Mouse (Mus musculus) ES-E14 (cell line): Measurements from ENCODE around the gene Ranbp3. TPM values are rescaled to one million over a fixed set of nuclear protein-coding genes. Genes with fewer than 3 reads are reported as not detected.
A peak's percentile ranks its signal among the peaks of the same experiment; 100 is the strongest.

Source experiments
- DNase-seq: peaks from one replicate; pipeline ENCODE4 v3.0.0-alpha.2; 2013; ENCODE audit warnings: low read depth, low spot score
- H3K27ac ChIP-seq: 2 replicates; pipeline ENCODE4 v1.5.1; 2012; ENCODE audit warnings: low read depth, mild to moderate bottlenecking, low read length, moderate library complexity, mixed read lengths; ENCODE audit not compliant: poor library complexity, insufficient read depth, severe bottlenecking
- H3K36me3 ChIP-seq: 2 replicates; pipeline ENCODE4 v1.6.1; 2012; ENCODE audit warnings: mild to moderate bottlenecking, low read length, moderate library complexity, mixed read lengths; ENCODE audit not compliant: control insufficient read depth, poor library complexity, insufficient read depth, severe bottlenecking
- H3K4me1 ChIP-seq, 2 experiments: fragments of 150-350 bp in 1 of 2; sonication (generic) in 1 of 2; 2 replicates each; pipeline ENCODE4 v1.6.1; 2012; ENCODE audit warnings: low read length in 2 of 2, mild to moderate bottlenecking in 1 of 2, mixed read lengths in 1 of 2; ENCODE audit not compliant: control insufficient read depth in 2 of 2, insufficient read depth in 2 of 2, poor library complexity in 1 of 2
- H3K4me3 ChIP-seq, 2 experiments: fragments of 150-350 bp in 1 of 2; sonication (generic) in 1 of 2; 2 replicates each; pipeline ENCODE4 v1.5.1; 2012; ENCODE audit warnings: low read length in 2 of 2, low read depth in 1 of 2, mild to moderate bottlenecking in 1 of 2, mixed read lengths in 1 of 2; ENCODE audit not compliant: insufficient read depth in 1 of 2, poor library complexity in 1 of 2, severe bottlenecking in 1 of 2
- H3K9ac ChIP-seq: 2 replicates; pipeline ENCODE4 v1.6.1; 2012; ENCODE audit warnings: low read depth, mild to moderate bottlenecking, low read length, mixed read lengths; ENCODE audit not compliant: poor library complexity, insufficient read depth, severe bottlenecking
- H3K9me3 ChIP-seq: fragments of 150-350 bp; sonication (generic); 2 replicates; pipeline ENCODE4 v1.6.1; 2012; ENCODE audit warnings: low read depth, mild to moderate bottlenecking, low read length; ENCODE audit not compliant: control insufficient read depth, insufficient read depth
- CHD2 ChIP-seq: IDR thresholded peaks from 2 replicates; pipeline ENCODE4 v1.6.1; 2014; ENCODE audit warnings: mild to moderate bottlenecking, low read depth, low read length, inconsistent platforms
- HCFC1 ChIP-seq: IDR thresholded peaks from 2 replicates; pipeline ENCODE4 v1.6.1; 2012; ENCODE audit warnings: low read length, inconsistent platforms, borderline replicate concordance; ENCODE audit not compliant: insufficient read depth
- MAFK ChIP-seq: IDR thresholded peaks from 2 replicates; pipeline ENCODE4 v1.6.1; 2014; ENCODE audit warnings: mild to moderate bottlenecking, low read depth, low read length, inconsistent platforms; ENCODE audit not compliant: insufficient read depth
- ZC3H11A ChIP-seq: IDR thresholded peaks from 2 replicates; pipeline ENCODE4 v1.6.1; 2012; ENCODE audit warnings: low read depth, mild to moderate bottlenecking, inconsistent platforms, low read length, borderline replicate concordance
- ZNF384 ChIP-seq: IDR thresholded peaks from 2 replicates; pipeline ENCODE4 v1.6.1; 2012; ENCODE audit warnings: low read depth, low read length, inconsistent platforms
- in situ Hi-C, 2 experiments: fragments of 600-800 bp; cut with MboI; formaldehyde crosslinking; loops; one replicate each; pipeline ENCODE4 v1.15.1; 2025; ENCODE audit warnings: low sequenced_read_pairs in 2 of 2, inconsistent platforms in 1 of 2; ENCODE audit not compliant: unreplicated experiment in 2 of 2
- total RNA-seq: library from RNA; depleted of rRNA; stranded (reverse); fragments of 300-350 nt; gene quantifications from 2 replicates; pipeline ENCODE4 v1.2.3, GENCODE M21; 2012

Ranbp3 gene
- total RNA-seq, 1 experiment = 133 TPM

DNA sequence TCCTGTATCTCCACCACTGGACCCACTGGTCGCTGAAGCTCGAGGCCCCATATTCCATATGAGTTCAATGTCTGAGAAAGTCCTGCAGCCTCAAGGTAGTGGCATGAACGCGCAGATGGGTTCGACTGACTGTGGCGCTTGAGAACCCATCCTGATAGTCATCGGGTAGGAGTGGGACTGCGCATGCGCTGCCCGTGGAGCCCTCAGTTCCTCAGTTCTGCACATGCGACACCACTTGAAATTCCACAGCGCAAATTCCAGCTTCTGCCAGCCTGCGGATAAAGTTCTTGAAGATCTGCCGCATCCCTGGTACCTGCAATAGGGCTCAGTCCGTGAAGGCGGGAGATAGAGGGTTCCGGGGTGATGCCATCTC is 67.7 kb downstream of the Ranbp3 start:
- no peaks in the 10 kb centered on the region for H3K36me3 ChIP-seq
- H3K4me3 ChIP-seq = peak overlapping the region; percentile 52 to 61; a peak in 3 of 4 replicates
- H3K27ac ChIP-seq = 0 out of 2 replicates have a peak overlapping the region, but pooled peaks have one; percentile 16
- no peak for DNase-seq
- TF ChIP-seq CHD2 (no peak), ZNF384 (no peak), ZC3H11A (no peak), MAFK (no peak), HCFC1 (no peak)
- H3K9me3 ChIP-seq = no peaks in the 10 kb centered on the region
- H3K9ac ChIP-seq = peak overlapping the region; percentile 44; the same call in 1 of the 2 replicates
- H3K4me1 ChIP-seq = peaks cover 0 to 3% of the 10 kb centered on the region in 2 experiments; a peak in 2 of 4 replicates
- in situ Hi-C loops = no loop called here

GRCm38 (mm10) chr17:56744173-56744572 is 71.1 kb downstream of the Ranbp3 start:
- Histone ChIP-seq H3K9me3 (no peaks in the 10 kb centered on the region), H3K27ac (no peak overlapping the region), H3K36me3 (no peaks in the 10 kb centered on the region), H3K4me3 (no peak overlapping the region), H3K9ac (no peak overlapping the region), H3K4me1 (peaks cover 0 to 3% of the 10 kb centered on the region in 2 experiments; a peak in 2 of 4 replicates)
- no peak for TF ChIP-seq ZC3H11A
- no peak for TF ChIP-seq MAFK
- no peak for TF ChIP-seq CHD2
- TF ChIP-seq ZNF384 = no peak
- no peak for TF ChIP-seq HCFC1
- in situ Hi-C loops = no loop called here
- DNase-seq = no peak

DNA sequence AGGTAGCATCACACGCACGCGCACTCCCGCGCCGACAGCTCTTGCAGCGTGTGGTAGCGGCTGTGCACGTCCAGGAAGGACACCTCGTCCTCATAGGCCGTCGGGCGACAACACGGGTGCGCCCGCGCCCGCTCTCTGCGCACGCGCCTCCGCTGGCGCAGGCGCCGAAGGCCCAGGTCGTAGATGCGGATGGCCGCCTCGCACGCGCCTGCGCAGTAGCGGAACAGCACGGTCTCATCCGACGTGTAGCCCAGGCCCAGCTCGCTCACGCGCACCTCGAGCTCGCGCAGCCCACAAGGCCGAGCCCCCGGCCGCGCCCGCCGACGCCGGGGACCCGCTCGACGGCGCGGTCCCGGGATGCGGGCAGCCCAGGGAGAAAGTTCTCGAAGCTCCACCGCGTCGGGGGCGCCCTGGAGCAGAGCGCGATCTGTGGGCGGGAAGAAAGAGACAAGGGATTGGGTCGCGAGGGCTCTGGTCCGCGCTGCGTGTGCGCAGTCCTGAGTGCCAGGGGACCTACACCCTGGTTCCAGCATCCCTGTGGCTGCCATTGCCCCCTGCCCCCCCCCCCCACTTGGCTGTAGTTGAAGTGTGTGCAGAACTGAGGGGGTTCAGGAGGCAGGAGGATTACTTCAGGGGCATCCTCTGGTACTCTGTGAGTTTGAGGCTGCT is 78.4 kb downstream of the Ranbp3 start:
- H3K9ac ChIP-seq = peak overlapping the region; percentile 41
- no peak for DNase-seq
- in situ Hi-C loops = no loop called here
- H3K4me1 ChIP-seq = peaks cover 0 to 29% of the 10 kb centered on the region in 2 experiments; a peak in 1 of 4 replicates
- H3K36me3 ChIP-seq = no peaks in the 10 kb centered on the region
- H3K4me3 ChIP-seq = peak overlapping the region; percentile 23 to 50; a peak in 2 of 4 replicates
- H3K9me3 ChIP-seq = no peaks in the 10 kb centered on the region
- TF ChIP-seq HCFC1 = peak; percentile 17; the same call in 1 of the 2 replicates
- no peak for TF ChIP-seq ZC3H11A
- no peak overlapping the region for H3K27ac ChIP-seq

DNA sequence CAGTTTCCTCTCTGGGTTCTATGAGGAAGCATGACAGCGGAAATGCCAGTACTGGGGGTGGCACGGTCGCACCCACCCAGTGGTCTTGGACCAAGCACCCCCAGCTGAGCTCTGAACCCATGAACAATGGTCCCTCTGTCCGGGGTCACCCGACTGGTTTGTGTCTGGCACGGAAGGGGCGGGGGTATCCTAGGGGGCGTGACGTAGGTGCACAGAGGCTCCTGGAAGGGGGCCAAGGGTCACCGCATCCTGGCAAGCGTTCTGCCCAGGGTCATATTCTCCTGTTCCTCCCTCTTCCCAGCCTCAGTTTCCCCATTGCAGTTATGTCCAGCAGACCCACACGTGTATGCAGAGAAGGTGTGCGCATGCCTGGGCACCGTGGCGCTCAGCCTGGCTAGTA is 80.4 kb downstream of the Ranbp3 start:
- no peaks in the 10 kb centered on the region for H3K9me3 ChIP-seq
- no peaks in the 10 kb centered on the region for H3K36me3 ChIP-seq
- TF ChIP-seq MAFK (no peak), ZC3H11A (no peak), HCFC1 (no peak), CHD2 (no peak), ZNF384 (no peak)
- peaks cover 0 to 31% of the 10 kb centered on the region in 2 experiments; a peak in 2 of 4 replicates for H3K4me1 ChIP-seq
- H3K4me3 ChIP-seq = peak overlapping the region in 1 of 2 experiments; percentile 10; a peak in 1 of 4 replicates
- H3K27ac ChIP-seq = no peak overlapping the region
- in situ Hi-C loops = no loop called here
- H3K9ac ChIP-seq = no peak overlapping the region
- DNase-seq = no peak
